Mouse (Mus musculus) B cell, adult 2 months (primary cell): ENCODE data around the gene Cabp4.

Source experiments
- DNase-seq, 2 experiments: peaks; one replicate each; pipeline ENCODE4 v3.0.0; 2022

Gene Cabp4

DNA sequence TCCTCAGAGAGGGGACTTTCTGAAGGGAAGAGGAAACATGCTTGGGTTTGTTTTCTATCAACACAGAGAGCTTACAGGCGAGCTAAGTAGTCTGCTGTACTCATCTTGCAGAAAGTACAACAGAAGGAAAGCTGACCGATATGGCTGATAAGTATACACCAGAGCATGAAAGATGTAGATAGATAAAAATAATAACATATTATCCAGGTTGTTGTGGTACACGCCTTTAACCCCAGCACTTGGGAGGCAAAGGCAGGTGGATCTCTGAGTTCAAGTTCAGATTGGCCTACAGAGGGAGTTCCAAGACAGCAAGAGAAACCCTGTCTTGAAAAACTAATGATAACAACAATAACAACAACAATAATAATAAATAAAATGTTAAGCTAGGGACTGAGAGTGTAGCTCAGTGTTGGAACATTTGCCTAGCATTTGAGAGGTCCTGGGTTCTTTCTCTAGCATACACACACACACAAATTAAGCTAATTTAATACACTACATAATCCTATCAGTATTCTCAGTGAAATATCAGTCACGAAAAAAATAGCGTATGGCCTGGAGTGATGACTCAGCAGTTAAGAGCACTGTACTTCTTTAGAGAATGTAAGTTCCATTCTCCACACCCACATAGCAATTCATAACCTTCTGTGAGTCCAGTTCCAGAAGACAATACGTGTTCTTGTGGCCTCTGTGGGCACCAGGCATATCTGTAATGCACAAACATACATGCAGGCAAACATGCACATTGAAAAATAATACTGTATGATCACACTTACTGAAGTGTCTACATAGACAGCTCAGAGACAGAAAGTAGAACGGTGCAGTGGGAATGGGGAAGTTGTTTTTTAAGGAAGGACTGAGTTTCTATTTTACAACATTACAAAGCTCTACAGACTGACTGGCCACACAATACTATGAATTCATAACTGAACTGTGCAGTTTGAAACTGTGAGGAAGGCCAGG lies 21.1 kb downstream of the Cabp4 start:
- peak; percentile 42 to 44 for DNase-seq

GRCm38 (mm10) chr19:4121896-4122295 lies 21.9 kb downstream of the Cabp4 start:
- DNase-seq, result peak; percentile 55 to 56

DNA sequence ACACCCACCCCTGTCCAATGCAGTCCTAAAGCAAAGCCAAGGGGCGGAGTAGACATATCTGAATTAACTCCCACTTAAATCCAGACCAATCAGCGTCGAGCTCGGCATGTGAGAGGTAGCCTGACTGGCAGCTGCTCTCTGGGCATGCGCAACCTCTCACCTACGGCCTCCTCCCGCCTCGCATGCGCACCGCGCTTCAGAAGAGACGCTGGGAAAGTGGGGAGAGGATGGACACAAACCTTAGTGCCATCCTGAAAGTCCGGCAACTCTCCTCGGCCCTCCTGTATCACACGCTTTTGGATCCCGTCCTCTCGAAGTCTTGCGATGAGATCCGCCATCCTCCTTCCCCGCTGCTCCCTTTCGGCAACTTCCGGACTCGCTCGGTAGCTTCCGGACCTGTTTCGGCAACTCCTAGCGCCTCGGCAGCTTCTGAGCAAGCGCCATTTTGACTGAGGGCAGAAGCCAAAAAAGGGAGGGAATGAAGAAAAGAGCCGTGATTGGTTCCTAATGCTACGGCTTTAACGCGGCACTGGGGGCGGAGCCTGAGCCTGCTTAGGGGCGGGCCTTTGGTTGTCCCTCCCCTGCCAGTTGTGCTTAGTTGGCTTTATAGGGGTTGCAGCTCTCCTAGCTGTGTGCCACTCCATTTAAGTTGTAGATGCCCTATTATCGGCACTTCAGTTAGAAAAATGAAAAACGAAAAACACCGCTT lies 22.6 kb downstream of the Cabp4 start:
- DNase-seq, result peak; percentile 95 to 98

GRCm38 (mm10) chr19:4120496-4120895 lies 23.3 kb downstream of the Cabp4 start:
- peak; percentile 17 to 26 for DNase-seq

GRCm38 (mm10) chr19:4119716-4120487 lies 23.9 kb downstream of the Cabp4 start:
- DNase-seq, result no peak

GRCm38 (mm10) chr19:4118350-4118749 lies 25.5 kb downstream of the Cabp4 start:
- no peak for DNase-seq

- DNase-seq, result peak; percentile 29 to 33
Measured at GRCm38 (mm10) chr19:4117006-4117405, 26.8 kb downstream of the Cabp4 start.

GRCm38 (mm10) chr19:4115816-4116215 lies 28.0 kb downstream of the Cabp4 start:
- no peak for DNase-seq

DNA sequence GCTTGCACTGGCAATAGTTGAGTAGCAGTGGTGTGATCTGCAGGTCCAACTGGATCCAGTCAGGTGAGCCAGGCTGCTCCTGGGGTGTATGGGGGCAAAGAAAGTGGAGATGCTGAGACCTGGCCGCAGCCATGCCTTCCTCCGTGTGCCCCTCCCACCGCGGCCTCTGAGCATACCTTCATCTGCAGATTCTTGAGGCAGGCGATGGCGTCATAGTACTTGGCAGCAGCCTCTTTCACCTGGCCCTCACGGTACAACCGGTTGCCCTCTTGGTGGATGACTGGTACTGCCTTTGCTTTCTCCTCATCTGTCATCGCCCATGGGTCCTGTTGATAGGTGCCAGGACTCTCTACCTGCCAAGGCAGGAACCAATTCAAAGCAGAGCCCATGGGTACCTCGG lies 28.7 kb downstream of the Cabp4 start:
- no peak for DNase-seq

GRCm38 (mm10) chr19:4114551-4114950 lies 29.3 kb downstream of the Cabp4 start:
- DNase-seq, result no peak

GRCm38 (mm10) chr19:4113806-4114230 lies 30.0 kb downstream of the Cabp4 start:
- peak; percentile 73 to 79 for DNase-seq

DNA sequence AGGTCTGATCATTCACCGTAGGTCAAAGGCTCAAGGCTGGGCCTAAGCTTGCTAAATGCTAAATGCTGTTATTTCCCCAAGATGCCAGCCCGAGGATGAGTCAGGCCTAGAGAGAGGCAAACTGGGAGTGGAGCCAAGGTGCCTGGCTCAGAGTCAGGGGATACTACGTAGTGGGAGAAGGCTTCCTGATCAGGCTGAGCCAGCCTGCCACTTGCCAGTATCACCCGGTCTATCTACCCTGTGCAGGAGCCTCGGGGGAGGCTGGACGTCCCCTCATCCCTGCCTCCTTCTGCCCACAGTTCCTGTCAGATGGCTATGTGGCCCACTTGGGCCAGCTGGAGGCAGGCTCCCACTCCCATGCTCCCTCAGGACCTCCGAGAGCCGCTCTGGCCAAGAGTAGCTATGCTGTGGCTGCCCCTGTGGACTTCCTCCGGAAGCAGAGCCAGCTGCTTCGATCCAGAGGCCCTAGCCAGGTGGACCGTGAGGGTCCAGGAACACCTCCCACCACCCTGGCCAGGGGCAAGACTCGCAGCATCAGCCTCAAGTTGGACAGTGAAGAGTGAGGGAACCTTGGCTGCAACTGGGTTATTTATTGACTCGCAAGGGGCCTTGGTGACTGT lies 30.5 kb downstream of the Cabp4 start:
- no peak for DNase-seq

DNA sequence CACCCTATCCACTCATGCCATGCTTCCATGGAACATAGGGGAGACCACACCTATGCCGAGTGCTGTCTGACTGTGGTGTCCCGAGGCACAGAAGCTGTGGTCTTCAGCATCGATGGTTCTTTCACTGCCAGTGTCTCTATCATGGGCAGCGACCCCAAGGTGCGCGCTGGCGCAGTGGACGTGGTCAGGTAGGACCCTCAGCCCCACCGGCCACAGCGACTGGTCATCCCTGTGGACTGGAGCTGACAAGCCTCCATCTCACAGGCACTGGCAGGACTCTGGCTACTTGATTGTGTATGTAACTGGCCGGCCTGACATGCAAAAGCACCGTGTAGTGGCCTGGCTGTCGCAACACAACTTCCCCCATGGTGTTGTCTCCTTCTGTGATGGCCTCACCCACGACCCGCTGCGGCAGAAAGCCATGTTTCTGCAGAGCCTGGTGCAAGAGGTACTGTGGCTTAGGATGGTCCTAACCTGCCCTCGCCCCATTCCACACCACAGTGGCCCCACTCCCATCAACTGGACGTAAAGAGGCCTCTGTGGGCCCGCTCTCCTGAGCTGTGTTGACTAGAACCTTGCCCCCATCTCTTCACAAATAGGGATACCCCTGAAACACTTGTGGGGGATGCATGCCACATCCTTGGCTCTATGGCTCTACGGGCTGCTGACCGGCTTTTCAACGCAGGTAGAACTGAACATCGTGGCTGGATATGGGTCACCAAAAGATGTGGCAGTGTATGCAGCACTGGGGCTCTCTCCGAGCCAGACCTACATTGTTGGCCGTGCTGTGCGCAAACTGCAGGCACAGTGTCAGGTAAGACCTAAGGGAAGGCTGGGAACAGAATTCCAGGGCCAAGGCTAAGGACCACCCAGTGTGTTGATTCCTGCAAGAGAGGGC lies 31.5 kb downstream of the Cabp4 start:
- no peak for DNase-seq

- DNase-seq, result no peak
Measured at GRCm38 (mm10) chr19:4108535-4108934, 35.3 kb downstream of the Cabp4 start.

DNA sequence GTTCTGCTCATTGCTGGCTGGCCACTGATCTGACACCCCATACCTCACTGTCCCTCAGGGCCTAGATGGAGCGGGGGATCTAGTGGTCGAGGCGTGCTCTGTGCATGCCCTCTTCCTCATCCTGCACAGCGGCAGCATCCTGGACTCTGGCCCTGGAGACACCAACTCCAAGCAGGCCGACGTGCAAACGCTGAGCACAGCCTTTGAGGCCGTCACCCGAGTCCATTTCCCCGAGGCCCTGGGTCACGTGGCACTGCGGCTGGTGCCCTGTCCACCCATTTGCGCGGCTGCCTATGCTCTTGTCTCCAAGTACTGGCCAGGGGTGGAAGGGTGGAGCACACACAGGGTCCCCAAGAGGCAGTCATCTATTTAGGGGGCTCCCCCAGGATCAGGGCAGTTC lies 37.2 kb downstream of the Cabp4 start:
- DNase-seq, result no peak

GRCm38 (mm10) chr19:4104675-4105194 lies 39.1 kb downstream of the Cabp4 start:
- DNase-seq, result no peak

- no peak for DNase-seq
Measured at GRCm38 (mm10) chr19:4103792-4104191, 40.0 kb downstream of the Cabp4 start.

- no peak for DNase-seq
Measured at GRCm38 (mm10) chr19:4103294-4103693, 40.5 kb downstream of the Cabp4 start.

- no peak for DNase-seq
Measured at GRCm38 (mm10) chr19:4102626-4103025, 41.2 kb downstream of the Cabp4 start.

DNA sequence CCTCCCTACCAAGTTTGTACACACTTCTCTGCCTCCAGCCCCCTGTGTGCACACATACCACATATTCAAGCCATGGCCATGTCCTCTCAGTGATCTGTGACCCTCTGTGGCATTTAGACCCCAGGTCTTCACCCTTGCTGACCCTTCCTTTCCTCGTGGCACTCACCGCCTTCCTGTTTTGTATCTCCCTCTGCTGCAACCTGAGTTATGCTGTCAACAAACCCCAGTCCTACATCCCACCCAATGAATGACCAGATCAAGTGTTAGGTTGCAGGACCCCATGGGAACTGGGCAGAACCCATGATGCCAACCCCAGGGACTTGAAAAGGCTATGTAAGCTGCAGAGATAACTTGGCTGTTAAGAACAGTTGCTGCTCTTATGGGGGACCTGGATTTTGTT lies 41.8 kb downstream of the Cabp4 start:
- no peak for DNase-seq

DNA sequence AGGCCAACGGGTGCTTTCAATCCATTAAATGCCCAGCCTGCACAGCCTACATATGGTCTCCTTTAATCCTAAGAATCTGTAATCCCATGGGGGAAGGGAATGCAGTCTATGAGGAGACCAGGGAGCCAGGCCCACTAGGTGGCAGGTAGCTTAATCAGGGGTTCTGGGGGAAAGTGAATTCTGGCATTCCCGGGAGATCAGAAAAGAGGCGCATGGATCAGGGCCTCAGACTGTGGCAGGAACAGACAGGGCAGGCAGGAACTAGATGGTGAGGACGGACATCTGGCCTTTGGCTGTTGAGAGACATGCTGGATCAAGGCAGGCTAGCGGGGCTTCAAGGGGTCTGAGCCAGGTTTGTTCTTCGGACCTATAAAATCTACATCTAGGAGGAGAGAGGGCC lies 42.4 kb downstream of the Cabp4 start:
- DNase-seq, result no peak
